Mouse (Mus musculus) stomach, postnatal 0 days (tissue): ENCODE measurements at regions not wholly inside any gene's neighbourhood (a gene's known extent, or its start where the extent isn't known, plus 50 kb on each side); places are given as distances from the start of the nearest gene placed in this dataset.

ENCODE experiments used
- ATAC-seq: fragments of 200-750 bp; cut with Nextera tagmentation; 2 replicates; pipeline ENCODE4 v1.8.0; 2017; ENCODE audit not compliant: low FRiP score, low TSS enrichment
- DNase-seq: peaks from one replicate; pipeline ENCODE4 v3.0.0-alpha.2; 2016; ENCODE audit warnings: low spot score
- H3K27ac ChIP-seq: fragments of 300-500 bp; sonication (generic); replicated peaks from 2 replicates; pipeline ENCODE4 v1.5.1; 2014; ENCODE audit warnings: mild to moderate bottlenecking, control low read depth
- H3K27me3 ChIP-seq: fragments of 300-500 bp; sonication (generic); 2 replicates; pipeline ENCODE4 v1.6.1; 2014; ENCODE audit warnings: low read length; ENCODE audit not compliant: control insufficient read depth, insufficient read depth
- H3K36me3 ChIP-seq: fragments of 300-500 bp; sonication (generic); 2 replicates; pipeline ENCODE4 v1.6.1; 2014; ENCODE audit warnings: low read length, mixed read lengths; ENCODE audit not compliant: control insufficient read depth, insufficient read depth
- H3K4me1 ChIP-seq: fragments of 300-500 bp; sonication (generic); replicated peaks from 2 replicates; pipeline ENCODE4 v1.6.1; 2014; ENCODE audit warnings: antibody characterized with exemption; ENCODE audit not compliant: control insufficient read depth, insufficient read depth
- H3K4me2 ChIP-seq: fragments of 300-500 bp; sonication (generic); replicated peaks from 2 replicates; pipeline ENCODE4 v1.6.1; 2014; ENCODE audit warnings: low read depth, mild to moderate bottlenecking, control low read depth, moderate library complexity
- H3K4me3 ChIP-seq: fragments of 300-500 bp; sonication (generic); 2 replicates; pipeline ENCODE4 v1.5.1; 2014; ENCODE audit warnings: low read depth, low read length, control low read depth
- H3K9ac ChIP-seq: fragments of 300-500 bp; sonication (generic); 2 replicates; pipeline ENCODE4 v1.6.1; 2014; ENCODE audit warnings: mild to moderate bottlenecking, low read length, control low read depth, mixed read lengths
- H3K9me3 ChIP-seq: fragments of 300-500 bp; sonication (generic); 2 replicates; pipeline ENCODE4 v1.6.1; 2016; ENCODE audit warnings: low read length; ENCODE audit not compliant: control insufficient read depth
- CTCF ChIP-seq: IDR thresholded peaks from 2 replicates; pipeline ENCODE4 v1.5.1; 2016; ENCODE audit warnings: antibody characterized with exemption, low read depth, mild to moderate bottlenecking, moderate library complexity
- EP300 ChIP-seq: optimal IDR thresholded peaks from 2 replicates; pipeline ENCODE3; 2016; ENCODE audit warnings: antibody characterized with exemption
- WGBS: fragments of 180-500 bp; shearing (Covaris S2); extraction: QIAGEN DNeasy Blood & Tissue Kit; methylation state at CpG from one replicate; pipeline ENCODE4 v1.1.7; 2014; 5-methylcytosine and 5-hydroxymethylcytosine counted together

DNA sequence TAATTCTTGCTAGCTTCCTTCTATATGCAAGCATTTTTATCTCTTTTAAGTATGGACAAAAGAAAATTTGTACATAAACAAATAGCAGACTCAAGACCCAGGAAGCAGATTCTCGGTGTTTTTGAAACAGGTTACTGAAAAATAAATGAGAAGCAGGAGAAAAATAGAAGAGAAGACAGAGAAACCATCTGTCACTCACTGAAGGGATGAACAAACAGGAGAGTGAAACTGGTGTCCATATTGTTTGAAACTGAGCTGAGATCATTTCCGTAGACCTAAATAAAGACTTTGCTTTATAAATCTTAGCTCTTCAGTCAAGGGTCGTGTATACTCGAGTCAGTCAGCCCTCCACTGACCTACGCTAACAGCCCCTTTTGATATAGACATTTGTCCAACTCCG is 251.4 kb downstream of the Ptprc start:
- Histone ChIP-seq H3K9me3 (no peaks in the 10 kb centered on the region), H3K4me1 (0 out of 2 replicates have a peak, but pooled peaks cover 3% of the 10 kb centered on the region), H3K9ac (no peak overlapping the region), H3K27me3 (no peaks in the 10 kb centered on the region), H3K4me2 (no peak overlapping the region), H3K4me3 (no peak overlapping the region), H3K27ac (no peak overlapping the region), H3K36me3 (no peaks in the 10 kb centered on the region)
- ATAC-seq (no peak), DNase-seq (no peak)
- WGBS = 75% methylated on average over 6 of the region's 6 CpGs
- TF ChIP-seq EP300 (no peak), CTCF (no peak)

DNA sequence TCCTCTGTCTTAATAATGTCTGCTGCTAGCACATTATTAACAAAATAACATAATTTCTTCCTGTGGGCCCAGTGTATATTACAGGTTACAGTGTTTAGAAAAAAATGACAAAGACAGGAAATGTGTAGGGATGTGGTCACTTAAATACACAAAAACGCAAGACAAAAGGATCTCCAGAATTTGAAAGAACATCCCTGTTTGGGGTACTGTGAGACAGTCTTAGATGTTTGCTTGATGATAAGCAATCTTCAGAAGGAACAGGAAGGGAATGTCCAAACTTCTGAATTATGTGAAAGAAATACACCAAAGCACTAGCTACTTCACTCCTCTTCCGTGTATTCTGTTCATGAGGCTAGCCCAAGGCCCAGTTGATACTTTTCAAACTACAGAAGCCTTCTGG is 251.8 kb downstream of the Ptprc start:
- TF ChIP-seq CTCF (no peak), EP300 (no peak)
- Histone ChIP-seq H3K9ac (no peak overlapping the region), H3K27me3 (no peaks in the 10 kb centered on the region), H3K4me3 (no peak overlapping the region), H3K4me1 (0 out of 2 replicates have a peak, but pooled peaks cover 2% of the 10 kb centered on the region), H3K27ac (no peak overlapping the region), H3K4me2 (no peak overlapping the region), H3K36me3 (no peaks in the 10 kb centered on the region), H3K9me3 (no peaks in the 10 kb centered on the region)
- WGBS = 60% methylated on average over 2 of the region's 2 CpGs
- ATAC-seq (no peak), DNase-seq (no peak)

DNA sequence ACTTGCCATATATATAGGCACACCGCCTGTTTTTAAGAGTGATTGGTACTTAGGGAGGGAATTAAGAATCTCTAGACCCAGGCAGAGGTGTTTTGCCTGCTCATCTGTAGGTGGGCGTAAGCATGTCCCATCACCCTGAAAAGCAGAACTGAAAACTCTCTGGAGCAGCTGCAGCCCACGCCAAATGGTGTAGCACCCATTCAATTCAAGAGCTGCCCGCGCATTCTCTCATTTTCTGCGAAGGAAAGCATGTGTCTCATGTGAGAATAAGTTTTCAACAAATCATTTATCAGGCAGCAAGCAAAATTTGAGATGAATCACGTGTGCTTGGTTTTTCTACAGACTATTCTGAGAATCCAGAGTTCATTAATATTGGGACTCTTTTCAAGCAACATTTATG is 252.7 kb downstream of the Ptprc start:
- Histone ChIP-seq H3K4me2 (no peak overlapping the region), H3K4me3 (no peak overlapping the region), H3K27me3 (no peaks in the 10 kb centered on the region), H3K9ac (no peak overlapping the region), H3K36me3 (no peaks in the 10 kb centered on the region), H3K27ac (no peak overlapping the region), H3K9me3 (no peaks in the 10 kb centered on the region), H3K4me1 (no peaks in the 10 kb centered on the region)
- WGBS = 53% methylated on average over 7 of the region's 7 CpGs
- TF ChIP-seq EP300 = no peak
- TF ChIP-seq CTCF = no peak
- ATAC-seq = no peak
- no peak for DNase-seq

DNA sequence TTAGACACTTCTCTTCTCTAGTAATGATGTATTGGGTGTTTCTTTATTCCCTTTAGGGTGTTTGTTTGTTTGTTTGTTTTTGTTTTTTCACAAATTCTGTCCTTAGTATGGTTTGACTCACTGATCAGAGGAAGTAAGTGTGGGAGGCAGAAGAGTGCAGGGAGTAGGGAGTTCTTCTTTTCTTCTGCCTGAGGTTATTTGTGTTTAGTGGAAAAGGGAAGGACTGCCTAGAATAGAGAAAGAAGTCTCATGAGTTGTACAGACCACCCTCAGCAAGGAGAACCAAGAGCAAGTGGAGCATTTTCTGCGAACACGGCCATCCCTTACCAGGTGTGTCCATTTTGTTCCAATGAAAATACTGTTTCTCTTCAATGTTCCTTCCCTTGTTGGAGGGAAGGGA is 253.9 kb downstream of the Ptprc start:
- Histone ChIP-seq H3K9me3 (no peaks in the 10 kb centered on the region), H3K4me1 (no peaks in the 10 kb centered on the region), H3K27ac (no peak overlapping the region), H3K9ac (no peak overlapping the region), H3K4me3 (no peak overlapping the region), H3K27me3 (no peaks in the 10 kb centered on the region), H3K4me2 (no peak overlapping the region), H3K36me3 (no peaks in the 10 kb centered on the region)
- ATAC-seq = no peak
- no peak for DNase-seq
- whole genome bisulfite sequencing = 83% methylated on average over 2 of the region's 2 CpGs
- TF ChIP-seq EP300 (no peak), CTCF (no peak)

DNA sequence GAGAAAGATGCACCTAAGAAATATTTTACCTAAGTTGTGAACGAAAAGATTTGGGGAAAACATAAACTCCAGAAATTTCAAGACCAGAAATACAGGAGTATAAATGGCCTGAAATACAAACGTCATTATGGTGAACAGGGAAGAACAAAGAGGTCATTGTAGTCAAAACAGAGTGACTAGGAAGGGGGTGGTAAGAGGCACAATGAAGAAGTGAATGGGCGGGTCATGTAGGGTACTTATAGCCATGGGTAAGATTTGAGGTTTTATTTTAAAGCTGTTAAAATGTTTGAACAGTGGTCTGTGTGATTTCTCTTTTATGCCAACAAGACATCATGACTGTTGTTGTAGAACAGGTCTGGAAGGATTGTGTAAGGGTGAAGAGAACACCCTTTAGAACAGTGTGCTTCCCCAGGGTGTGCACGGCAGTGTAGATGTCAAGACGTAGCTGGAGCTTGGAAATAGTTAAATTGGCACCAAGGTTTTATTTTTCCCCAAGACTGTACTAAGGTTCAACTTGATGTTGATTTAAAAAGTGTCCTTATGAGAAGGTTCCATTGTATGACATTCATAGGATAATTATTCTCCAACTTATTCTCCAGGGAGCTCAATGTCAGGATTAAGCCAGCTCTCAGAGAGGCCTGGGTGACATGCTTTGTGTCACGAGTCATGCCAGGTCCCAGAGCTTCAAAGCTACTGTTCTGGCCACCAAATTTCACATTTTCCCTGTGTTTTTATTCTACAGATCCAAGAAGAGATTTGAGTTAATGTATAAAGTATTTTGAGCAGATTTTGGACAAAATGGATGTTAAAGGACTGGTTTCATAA is 255.6 kb downstream of the Ptprc start:
- no peak for DNase-seq

DNA sequence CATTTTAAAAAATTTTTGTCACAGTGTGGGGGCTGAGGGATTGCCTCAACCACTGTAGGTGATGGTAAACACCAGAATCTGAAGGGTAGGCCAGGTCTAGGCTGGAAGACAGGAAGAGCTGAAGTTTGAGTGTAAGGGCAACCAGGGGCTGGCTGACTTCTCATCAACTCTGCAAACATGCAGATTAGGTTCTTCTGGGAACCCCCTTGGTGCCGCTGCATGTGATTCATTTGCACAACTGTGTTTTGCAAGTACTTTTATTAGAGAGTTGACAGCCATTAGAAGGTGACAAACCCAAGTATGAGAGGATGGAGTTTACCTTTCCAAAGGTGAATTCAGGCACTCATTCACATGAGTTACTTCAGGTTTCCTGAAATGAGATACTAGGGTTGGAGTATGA is 258.1 kb downstream of the Ptprc start:
- DNase-seq = no peak
- Histone ChIP-seq H3K4me3 (no peak overlapping the region), H3K4me1 (no peaks in the 10 kb centered on the region), H3K36me3 (no peaks in the 10 kb centered on the region), H3K9ac (no peak overlapping the region), H3K9me3 (no peaks in the 10 kb centered on the region), H3K27me3 (no peaks in the 10 kb centered on the region), H3K27ac (no peak overlapping the region), H3K4me2 (no peak overlapping the region)
- ATAC-seq = no peak
- WGBS = 91% methylated on average over 1 of the region's 1 CpGs
- TF ChIP-seq CTCF = no peak
- TF ChIP-seq EP300 = no peak

More for the DNA sequence above, 255.6 kb downstream of the Ptprc start:
- Histone ChIP-seq H3K9me3 (no peaks in the 10 kb centered on the region), H3K4me1 (no peaks in the 10 kb centered on the region), H3K27ac (no peak overlapping the region), H3K9ac (no peak overlapping the region), H3K4me3 (no peak overlapping the region), H3K36me3 (no peaks in the 10 kb centered on the region), H3K4me2 (no peak overlapping the region), H3K27me3 (no peaks in the 10 kb centered on the region)
- 56% methylated on average over 6 of the region's 6 CpGs for WGBS
- no peak for TF ChIP-seq CTCF
- no peak for TF ChIP-seq EP300
- no peak for ATAC-seq
